Mouse (Mus musculus): ENCODE measurements around the gene Lsp1. TPM values are rescaled to one million over a fixed set of nuclear protein-coding genes. Genes with fewer than 3 reads are reported as not detected.

Gene Lsp1
- polyA plus RNA-seq, 1 experiment: 298 TPM

GRCm38 (mm10) chr7:142516221-142516978, 55.8 kb downstream of the Lsp1 start:
- H3K36me3 ChIP-seq (ENCODE audit: control insufficient read depth, insufficient read depth): peaks cover 6% of the 10 kb centered on the region
- no peaks in the 10 kb centered on the region for H3K79me2 ChIP-seq (ENCODE audit: control insufficient read depth, insufficient read depth)
- no peak overlapping the region for H3ac ChIP-seq (ENCODE audit: control insufficient read depth, insufficient read length)
- peak; percentile 92 for TF ChIP-seq POLR2AphosphoS2 (IDR thresholded peaks at IDR 0.05; ENCODE audit: insufficient read length, low read depth)
- peak; percentile 52 for TF ChIP-seq POLR2A (IDR thresholded peaks at IDR 0.05; ENCODE audit: insufficient read length, low read depth)
- TF ChIP-seq MYOD1 (IDR thresholded peaks at IDR 0.05; ENCODE audit: control insufficient read depth in 1 of 3, insufficient read length in 2 of 3, low read depth in 2 of 3): no peak
- no peak for TF ChIP-seq CEBPB (IDR thresholded peaks at IDR 0.05; ENCODE audit: insufficient read depth, poor library complexity, severe bottlenecking)
- no peak for TF ChIP-seq E2F4 (IDR thresholded peaks at IDR 0.05; ENCODE audit: insufficient read depth)
- TF ChIP-seq TCF3 (IDR thresholded peaks at IDR 0.05; ENCODE audit: insufficient read length, low read depth): no peak
- no peak overlapping the region for H3K4me2 ChIP-seq (ENCODE audit: low read depth)
- H3K4me3 ChIP-seq: no peak overlapping the region
- no peaks in the 10 kb centered on the region for H3K27me3 ChIP-seq (ENCODE audit: control insufficient read depth, insufficient read depth, insufficient read length)

DNA sequence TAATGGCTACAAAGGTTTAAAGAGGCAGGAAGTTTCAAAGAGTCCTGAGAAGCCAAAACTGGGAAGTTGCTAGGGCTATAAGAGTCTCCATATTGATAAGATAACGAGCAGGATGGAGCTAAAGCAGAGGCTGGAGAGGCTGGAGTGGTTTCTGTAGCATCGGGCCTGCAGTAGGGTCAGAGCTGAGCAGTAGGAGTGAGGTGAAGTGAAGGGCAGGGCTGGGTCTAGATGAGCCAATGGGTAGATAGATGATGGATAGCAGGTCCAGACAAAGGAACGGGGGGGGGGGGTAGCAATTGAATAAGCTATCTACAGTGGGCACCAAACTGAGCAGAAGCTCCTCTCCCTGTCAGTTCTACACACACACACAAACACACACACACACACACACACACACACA, 56.9 kb downstream of the Lsp1 start:
- no peaks in the 10 kb centered on the region for H3K27me3 ChIP-seq (ENCODE audit: control insufficient read depth, insufficient read depth, insufficient read length)
- H3ac ChIP-seq (ENCODE audit: control insufficient read depth, insufficient read length): no peak overlapping the region
- no peak overlapping the region for H3K4me2 ChIP-seq (ENCODE audit: low read depth)
- H3K79me2 ChIP-seq (ENCODE audit: control insufficient read depth, insufficient read depth): no peaks in the 10 kb centered on the region
- H3K4me3 ChIP-seq: no peak overlapping the region
- H3K36me3 ChIP-seq (ENCODE audit: control insufficient read depth, insufficient read depth): peaks cover 6% of the 10 kb centered on the region
- TF ChIP-seq USF1 (IDR thresholded peaks at IDR 0.05; ENCODE audit: low read depth): no peak
- peak; percentile 76 for TF ChIP-seq POLR2AphosphoS2 (IDR thresholded peaks at IDR 0.05; ENCODE audit: insufficient read length, low read depth)

GRCm38 (mm10) chr7:142520331-142520730, 59.7 kb downstream of the Lsp1 start:
- Histone ChIP-seq H3ac (ENCODE audit: control insufficient read depth, insufficient read length) (no peak overlapping the region), H3K4me3 (no peak overlapping the region), H3K79me2 (ENCODE audit: control insufficient read depth, insufficient read depth) (no peaks in the 10 kb centered on the region), H3K27me3 (ENCODE audit: control insufficient read depth, insufficient read depth, insufficient read length) (no peaks in the 10 kb centered on the region), H3K36me3 (ENCODE audit: control insufficient read depth, insufficient read depth) (no peaks in the 10 kb centered on the region), H3K4me2 (ENCODE audit: low read depth) (no peak overlapping the region)
- no peak for TF ChIP-seq CEBPB (IDR thresholded peaks at IDR 0.05; ENCODE audit: insufficient read depth, poor library complexity, severe bottlenecking)
- TF ChIP-seq POLR2A (IDR thresholded peaks at IDR 0.05; ENCODE audit: insufficient read length, low read depth): no peak
- TF ChIP-seq TCF12 (IDR thresholded peaks at IDR 0.05; ENCODE audit: insufficient read depth, poor library complexity, severe bottlenecking): no peak
- TF ChIP-seq E2F4 (IDR thresholded peaks at IDR 0.05; ENCODE audit: insufficient read depth): no peak
- no peak for TF ChIP-seq TCF3 (IDR thresholded peaks at IDR 0.05; ENCODE audit: insufficient read length, low read depth)
- no peak for TF ChIP-seq SRF (IDR thresholded peaks at IDR 0.05; ENCODE audit: control insufficient read depth, insufficient read length, low read depth)
- no peak for TF ChIP-seq REST (IDR thresholded peaks at IDR 0.05; ENCODE audit: insufficient read depth, insufficient read length)
- no peak for TF ChIP-seq MYOG (IDR thresholded peaks at IDR 0.05; ENCODE audit: control insufficient read depth in 1 of 3, insufficient read depth in 1 of 3, insufficient read length in 2 of 3, low read depth in 2 of 3)
- no peak for TF ChIP-seq MYOD1 (IDR thresholded peaks at IDR 0.05; ENCODE audit: control insufficient read depth in 1 of 3, insufficient read length in 2 of 3, low read depth in 2 of 3)
- no peak for TF ChIP-seq POLR2AphosphoS2 (IDR thresholded peaks at IDR 0.05; ENCODE audit: insufficient read length, low read depth)
- TF ChIP-seq USF1 (IDR thresholded peaks at IDR 0.05; ENCODE audit: low read depth): no peak
- TF ChIP-seq MAX (IDR thresholded peaks at IDR 0.05; ENCODE audit: low read depth): no peak

DNA sequence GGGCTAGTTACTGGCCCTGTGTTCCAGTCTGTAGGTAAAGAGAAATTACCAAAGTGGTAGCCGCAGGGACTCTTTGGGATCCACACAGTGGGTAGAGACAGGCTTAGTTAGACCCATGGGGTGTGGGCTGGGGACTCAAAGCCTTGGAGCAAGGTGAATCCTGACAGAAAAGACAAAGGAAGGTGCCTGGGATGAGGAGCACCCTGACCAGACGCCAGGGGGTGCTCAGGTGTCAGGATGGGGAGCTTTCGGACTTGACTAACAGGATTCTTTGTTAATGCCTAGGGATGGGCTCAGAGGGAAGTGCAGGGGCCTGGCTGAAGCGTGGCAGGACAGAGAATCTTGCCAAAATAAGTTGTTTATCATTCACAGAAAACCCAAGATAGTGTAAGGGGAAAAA, 61.7 kb downstream of the Lsp1 start:
- no peaks in the 10 kb centered on the region for H3K79me2 ChIP-seq (ENCODE audit: control insufficient read depth, insufficient read depth)
- no peak overlapping the region for H3K4me3 ChIP-seq
- no peaks in the 10 kb centered on the region for H3K36me3 ChIP-seq (ENCODE audit: control insufficient read depth, insufficient read depth)
- no peak overlapping the region for H3K4me2 ChIP-seq (ENCODE audit: low read depth)
- no peak overlapping the region for H3ac ChIP-seq (ENCODE audit: control insufficient read depth, insufficient read length)
- TF ChIP-seq MYOD1 (IDR thresholded peaks at IDR 0.05; ENCODE audit: control insufficient read depth in 1 of 3, insufficient read length in 2 of 3, low read depth in 2 of 3) (no peak), MAX (IDR thresholded peaks at IDR 0.05; ENCODE audit: low read depth) (no peak), SRF (IDR thresholded peaks at IDR 0.05; ENCODE audit: control insufficient read depth, insufficient read length, low read depth) (no peak), TCF12 (IDR thresholded peaks at IDR 0.05; ENCODE audit: insufficient read depth, poor library complexity, severe bottlenecking) (no peak), E2F4 (IDR thresholded peaks at IDR 0.05; ENCODE audit: insufficient read depth) (no peak), POLR2A (IDR thresholded peaks at IDR 0.05; ENCODE audit: insufficient read length, low read depth) (no peak), TCF3 (IDR thresholded peaks at IDR 0.05; ENCODE audit: insufficient read length, low read depth) (no peak), POLR2AphosphoS2 (IDR thresholded peaks at IDR 0.05; ENCODE audit: insufficient read length, low read depth) (no peak), USF1 (IDR thresholded peaks at IDR 0.05; ENCODE audit: low read depth) (no peak), REST (IDR thresholded peaks at IDR 0.05; ENCODE audit: insufficient read depth, insufficient read length) (no peak)
- peaks cover 5% of the 10 kb centered on the region for H3K27me3 ChIP-seq (ENCODE audit: control insufficient read depth, insufficient read depth, insufficient read length)

GRCm38 (mm10) chr7:142523200-142523990, 62.8 kb downstream of the Lsp1 start:
- no peak overlapping the region for H3K4me3 ChIP-seq
- peaks cover 6% of the 10 kb centered on the region for H3K27me3 ChIP-seq (ENCODE audit: control insufficient read depth, insufficient read depth, insufficient read length)
- no peaks in the 10 kb centered on the region for H3K79me2 ChIP-seq (ENCODE audit: control insufficient read depth, insufficient read depth)
- H3K4me2 ChIP-seq (ENCODE audit: low read depth): no peak overlapping the region
- TF ChIP-seq SRF (IDR thresholded peaks at IDR 0.05; ENCODE audit: control insufficient read depth, insufficient read length, low read depth): no peak
- no peak for TF ChIP-seq E2F4 (IDR thresholded peaks at IDR 0.05; ENCODE audit: insufficient read depth)
- no peak for TF ChIP-seq MAX (IDR thresholded peaks at IDR 0.05; ENCODE audit: low read depth)
- TF ChIP-seq MYOD1 (IDR thresholded peaks at IDR 0.05; ENCODE audit: control insufficient read depth in 1 of 3, insufficient read length in 2 of 3, low read depth in 2 of 3): no peak
- TF ChIP-seq USF1 (IDR thresholded peaks at IDR 0.05; ENCODE audit: low read depth): no peak
- no peak for TF ChIP-seq POLR2A (IDR thresholded peaks at IDR 0.05; ENCODE audit: insufficient read length, low read depth)
- TF ChIP-seq POLR2AphosphoS2 (IDR thresholded peaks at IDR 0.05; ENCODE audit: insufficient read length, low read depth): no peak
- TF ChIP-seq CEBPB (IDR thresholded peaks at IDR 0.05; ENCODE audit: insufficient read depth, poor library complexity, severe bottlenecking): no peak
- no peak for TF ChIP-seq TCF12 (IDR thresholded peaks at IDR 0.05; ENCODE audit: insufficient read depth, poor library complexity, severe bottlenecking)
- TF ChIP-seq MYOG (IDR thresholded peaks at IDR 0.05; ENCODE audit: control insufficient read depth in 1 of 3, insufficient read depth in 1 of 3, insufficient read length in 2 of 3, low read depth in 2 of 3): no peak
- H3K36me3 ChIP-seq (ENCODE audit: control insufficient read depth, insufficient read depth): no peaks in the 10 kb centered on the region
- H3ac ChIP-seq (ENCODE audit: control insufficient read depth, insufficient read length): no peak overlapping the region

Data from myocyte (in vitro differentiated cells).